Mouse (Mus musculus) adrenal gland, postnatal 36 days (tissue): Measurements from ENCODE around the gene Tmem87a. TPM values are rescaled to one million over a fixed set of nuclear protein-coding genes. Genes with fewer than 3 reads are reported as not detected.

Source experiments
- DNase-seq, 2 experiments: peaks; one replicate each; pipeline ENCODE4 v3.0.0; 2021; ENCODE audit warnings: mixed read lengths in 1 of 2
- long read RNA-seq, 2 experiments: library from polyadenylated mRNA; stranded (forward); transcript quantifications; one replicate each; pipeline ENCODE4 v2.0.0; 2021; ENCODE audit warnings: borderline sequencing depth in 2 of 2
- total RNA-seq, 2 experiments: library from RNA; stranded (reverse); gene quantifications; 2 replicates each; pipeline ENCODE4 v1.2.3; 2021

Gene Tmem87a
- total RNA-seq: 10 to 100 TPM; 42.0 to 49.9 TPM
- long read RNA-seq, experiment 1, full-length matches to known transcripts: 28 of 42 reads
- long read RNA-seq, experiment 1, partial matches to known transcripts: 5 of 42 reads
- long read RNA-seq, experiment 1, other reads (novel, unspliced or antisense): 9 of 42 reads
- long read RNA-seq, experiment 2, transcript Tmem87a-201 (20 exons, 2,874 nt): major isoform, 5 of 11 reads
- long read RNA-seq, experiment 2, partial matches to known transcripts: 2 of 11 reads
- long read RNA-seq, experiment 2, other reads (novel, unspliced or antisense): 3 of 11 reads

DNA sequence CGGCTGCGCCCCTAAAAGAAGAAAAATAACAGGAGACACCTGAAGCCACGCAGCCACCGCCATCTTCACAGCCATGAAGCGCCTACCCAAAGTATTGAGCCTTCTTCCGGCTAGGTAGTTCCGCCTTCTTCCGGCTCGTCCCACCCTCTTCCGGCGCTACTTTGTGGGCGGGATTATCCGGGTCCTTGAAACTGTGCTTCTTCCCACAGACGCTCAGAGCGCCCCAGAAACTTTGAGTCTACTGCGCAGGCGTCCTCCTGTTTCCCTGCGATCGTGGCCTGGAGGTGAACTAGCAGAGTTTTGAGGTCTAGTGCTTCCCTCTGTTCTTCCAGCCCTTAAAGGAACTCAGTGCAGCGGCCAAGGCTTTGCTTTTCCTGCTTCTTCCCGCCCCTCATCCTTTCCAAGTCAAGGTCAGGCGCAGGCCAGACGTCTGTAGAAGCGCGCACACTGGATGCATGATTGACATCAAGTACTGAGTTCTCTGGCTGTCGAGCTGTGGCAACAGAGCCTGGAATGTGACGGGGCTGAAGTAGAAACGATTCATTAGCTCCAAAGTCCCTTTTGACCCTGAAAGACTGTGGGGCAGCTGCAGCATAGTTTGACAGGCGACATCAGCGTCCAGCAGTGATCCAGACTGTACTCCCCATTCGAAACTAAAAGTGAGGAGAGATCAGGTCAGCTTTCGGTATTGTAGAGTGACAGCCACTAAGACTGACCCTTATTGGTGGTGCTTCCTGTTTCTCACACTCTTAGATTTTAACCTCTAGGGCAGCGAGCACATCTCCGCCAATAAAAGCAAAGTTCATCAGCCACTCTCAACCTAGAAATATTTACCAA, at the start of gene Tmem87a:
Gene Tmem87a (minus strand): TSS at position 128 of the 837 bp plus-strand sequence.
- DNase-seq: peak; percentile 95 to 96

DNA sequence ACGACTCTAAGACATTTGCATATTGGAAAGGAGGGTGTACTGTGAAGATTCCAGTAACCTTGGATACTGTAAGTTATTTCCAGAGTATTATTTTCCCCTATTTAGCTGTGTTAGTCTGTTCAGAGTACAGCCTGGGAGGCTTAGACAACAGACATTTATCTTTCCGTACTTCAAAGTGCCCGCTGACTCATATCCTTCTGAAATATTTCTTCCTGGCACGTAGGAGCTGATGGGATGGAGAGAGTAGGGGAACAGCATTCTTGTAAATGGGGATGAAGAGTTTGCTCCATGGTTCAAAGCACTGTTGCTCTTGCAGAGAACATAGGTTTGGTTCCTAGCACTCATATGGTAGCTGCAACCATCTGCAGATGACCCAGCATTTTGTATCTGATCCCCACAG, 48.7 kb upstream of the Tmem87a start:
- DNase-seq: peak; percentile 23 to 33

GRCm38 (mm10) chr2:120450724-120451123, 46.8 kb upstream of the Tmem87a start:
- no peak for DNase-seq

DNA sequence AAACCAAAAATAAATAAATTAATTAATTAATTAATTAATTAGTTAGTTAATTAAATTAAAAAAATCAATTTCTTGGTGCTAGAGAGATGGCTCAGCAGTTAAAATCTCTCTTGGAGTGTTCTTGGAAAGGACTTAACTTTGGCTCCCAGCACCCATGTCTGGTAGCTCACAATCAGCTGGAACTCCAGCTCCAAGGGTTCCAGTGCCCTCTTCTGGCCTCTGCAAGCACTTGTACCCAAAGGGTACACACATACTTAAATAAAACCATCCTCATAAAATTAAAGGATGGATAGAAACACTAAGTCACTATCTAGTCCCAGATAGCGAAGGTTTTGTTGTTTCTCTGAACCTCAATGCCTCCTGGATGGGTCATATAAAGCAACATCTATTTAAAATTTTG, 43.4 kb upstream of the Tmem87a start:
- no peak for DNase-seq

DNA sequence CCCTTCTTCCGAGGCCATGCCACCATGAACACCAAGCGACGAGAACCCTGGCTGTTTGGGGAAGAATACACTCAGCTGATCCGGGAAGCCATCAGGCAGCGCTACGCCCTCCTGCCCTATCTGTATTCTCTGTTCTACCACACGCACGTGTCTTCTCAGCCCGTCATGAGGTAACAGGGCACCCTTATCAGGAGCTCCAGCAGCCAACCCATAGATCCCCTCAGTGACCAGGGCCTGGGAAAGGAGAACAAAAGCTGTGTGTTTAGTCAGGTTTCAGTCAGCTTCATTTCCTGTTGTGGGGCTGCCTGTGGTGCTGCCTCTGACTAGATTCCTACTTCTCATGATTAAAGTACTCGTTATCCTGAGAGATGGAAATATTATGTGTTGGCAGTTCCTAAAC, 42.5 kb upstream of the Tmem87a start:
- DNase-seq: no peak

- DNase-seq: no peak
Observed at GRCm38 (mm10) chr2:120444486-120444885, 40.6 kb upstream of the Tmem87a start.

GRCm38 (mm10) chr2:120424386-120424785, 20.5 kb upstream of the Tmem87a start:
- DNase-seq: no peak

- DNase-seq: no peak
Observed at GRCm38 (mm10) chr2:120414738-120415414, 11.0 kb upstream of the Tmem87a start.

- no peak for DNase-seq
Observed at GRCm38 (mm10) chr2:120414113-120414512, 10.2 kb upstream of the Tmem87a start.

DNA sequence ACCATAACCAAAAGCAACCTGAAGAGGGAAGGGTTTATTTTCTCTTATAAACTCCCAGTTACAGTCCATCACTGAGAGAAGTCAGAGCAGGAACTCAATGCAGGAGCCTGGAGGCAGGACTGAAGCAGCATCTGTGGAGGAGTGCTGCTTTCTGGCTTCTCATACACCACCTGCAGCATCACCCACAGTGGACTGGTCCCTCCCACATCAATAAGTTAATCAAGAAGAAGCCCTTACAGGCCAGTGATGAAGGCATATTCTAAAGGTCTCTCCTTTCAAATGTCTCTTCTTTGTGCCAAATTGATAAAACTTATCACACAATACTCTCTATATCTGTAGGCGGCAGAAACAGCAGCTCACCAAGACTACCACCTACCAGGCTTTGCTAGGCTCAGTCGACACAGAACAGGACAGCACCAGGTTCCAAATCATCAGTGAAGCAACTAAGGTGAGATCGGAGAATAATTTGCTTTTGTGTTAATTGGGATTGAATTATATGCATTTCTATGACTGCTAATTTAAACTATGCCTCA, 7.2 kb upstream of the Tmem87a start:
- no peak for DNase-seq

- peak in 1 of 2 experiments; percentile 20 for DNase-seq
Observed at GRCm38 (mm10) chr2:120404823-120405765, 1.2 kb upstream of the Tmem87a start.

GRCm38 (mm10) chr2:120403653-120403985, 294 bp downstream of the Tmem87a start, which contains the start of gene Ganc:
Gene Ganc, plus strand, starts transcription at chr2:120403896.
- DNase-seq: peak in 1 of 2 experiments; percentile 78

DNA sequence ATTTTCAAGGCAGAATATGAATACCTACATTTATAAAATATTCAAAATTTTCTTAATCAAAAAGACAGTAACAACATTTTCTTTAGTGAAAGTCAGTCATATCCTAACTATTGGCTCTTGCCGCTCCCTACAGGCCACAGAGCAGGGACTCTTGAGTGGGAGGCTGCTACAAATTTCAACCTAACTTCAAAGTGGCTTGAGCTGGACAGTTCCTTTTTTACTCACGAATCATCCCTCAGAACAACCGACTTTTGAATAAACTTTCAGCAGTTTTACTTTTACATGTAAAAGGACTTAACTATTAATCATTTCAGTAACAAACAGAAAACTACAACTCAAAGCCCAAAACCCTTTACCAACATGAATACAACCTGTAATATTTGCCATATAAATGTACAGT, 1.1 kb downstream of the Tmem87a start:
- DNase-seq: no peak

DNA sequence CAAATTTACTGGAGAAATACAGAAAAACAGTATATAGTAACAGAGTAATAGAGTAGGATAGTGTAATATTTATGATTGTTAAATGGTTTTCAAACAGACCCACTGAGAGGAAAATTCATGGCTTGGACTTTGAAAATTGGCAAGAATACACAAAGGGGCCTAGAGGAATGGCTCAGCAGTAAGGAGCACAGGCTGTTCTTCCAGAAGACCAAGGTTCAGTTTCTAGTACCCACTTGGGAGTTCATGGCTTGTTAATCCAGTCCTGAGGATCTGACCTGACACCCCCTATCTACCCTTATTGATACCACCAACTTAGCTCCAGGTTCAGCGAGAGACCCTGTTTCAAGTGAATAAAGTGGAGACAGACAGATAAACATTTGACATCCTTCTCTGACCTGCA, 6.0 kb downstream of the Tmem87a start:
- no peak for DNase-seq

GRCm38 (mm10) chr2:120392406-120392805, 11.5 kb downstream of the Tmem87a start:
- no peak for DNase-seq

GRCm38 (mm10) chr2:120390934-120391333, 13.0 kb downstream of the Tmem87a start:
- no peak for DNase-seq

DNA sequence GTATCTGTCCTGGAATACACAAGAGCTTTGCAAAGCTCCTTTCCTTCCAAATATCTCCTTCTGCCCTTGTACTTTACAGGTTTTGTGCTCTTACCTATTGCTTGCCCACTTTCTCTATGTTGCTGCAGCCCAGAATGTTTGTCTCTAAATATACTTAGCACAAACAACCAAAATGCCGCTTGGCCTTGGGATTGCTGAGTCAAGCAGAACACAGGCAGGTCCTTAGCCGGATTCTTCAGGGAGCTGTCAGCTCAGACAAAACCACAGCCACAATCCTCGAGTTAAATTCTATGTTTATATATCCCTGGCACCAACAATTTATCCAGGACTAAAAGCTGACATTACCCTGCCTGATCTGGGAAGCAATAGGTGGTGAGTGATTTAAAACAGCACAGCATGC, 14.5 kb downstream of the Tmem87a start:
- peak; percentile 53 to 61 for DNase-seq

DNA sequence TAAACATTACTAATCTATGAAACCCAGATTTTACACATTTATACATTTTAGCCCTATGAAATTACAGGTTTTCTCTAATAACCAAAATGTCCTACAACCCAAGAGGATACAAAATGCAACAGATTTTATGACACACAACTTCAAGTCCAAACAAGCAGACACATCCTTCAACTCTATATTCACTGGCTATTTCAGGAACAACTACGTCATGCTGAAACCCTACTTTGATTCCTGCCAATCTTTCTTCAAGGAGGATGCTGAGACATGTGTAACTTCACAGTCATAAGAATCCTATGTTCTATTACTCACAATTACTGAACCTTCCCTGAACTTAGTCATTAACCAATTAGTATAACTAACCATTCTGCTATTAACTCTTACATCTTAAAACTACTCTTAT, 16.6 kb downstream of the Tmem87a start:
- DNase-seq: no peak

DNA sequence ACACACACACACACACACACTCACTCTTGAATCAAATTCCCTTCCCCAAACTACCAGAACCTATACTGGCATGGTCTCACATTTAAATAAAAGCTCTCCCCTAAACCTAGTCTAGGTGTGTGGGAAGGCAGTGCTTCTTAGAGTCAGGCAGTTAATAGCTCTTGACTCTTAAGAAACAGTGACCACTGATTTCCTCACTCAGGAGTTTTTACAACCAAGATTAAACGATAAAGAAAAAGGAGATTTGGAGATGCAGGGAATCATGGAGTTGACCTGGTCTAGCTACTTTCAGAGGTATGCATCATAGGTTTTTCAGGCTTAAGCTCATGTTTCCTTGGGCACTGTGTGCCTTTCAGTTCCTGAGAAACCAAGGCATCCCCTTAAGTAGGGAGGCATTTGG, 17.6 kb downstream of the Tmem87a start:
- DNase-seq: no peak

GRCm38 (mm10) chr2:120373858-120374257, 30.1 kb downstream of the Tmem87a start:
- no peak for DNase-seq

GRCm38 (mm10) chr2:120367416-120368207, 36.3 kb downstream of the Tmem87a start:
- DNase-seq: no peak
